Mouse (Mus musculus): ENCODE measurements around the gene Hs3st5. TPM values are rescaled to one million over a fixed set of nuclear protein-coding genes. Genes with fewer than 3 reads are reported as not detected.

The Hs3st5 gene
- polyA plus RNA-seq, 1 experiment: not detected

DNA sequence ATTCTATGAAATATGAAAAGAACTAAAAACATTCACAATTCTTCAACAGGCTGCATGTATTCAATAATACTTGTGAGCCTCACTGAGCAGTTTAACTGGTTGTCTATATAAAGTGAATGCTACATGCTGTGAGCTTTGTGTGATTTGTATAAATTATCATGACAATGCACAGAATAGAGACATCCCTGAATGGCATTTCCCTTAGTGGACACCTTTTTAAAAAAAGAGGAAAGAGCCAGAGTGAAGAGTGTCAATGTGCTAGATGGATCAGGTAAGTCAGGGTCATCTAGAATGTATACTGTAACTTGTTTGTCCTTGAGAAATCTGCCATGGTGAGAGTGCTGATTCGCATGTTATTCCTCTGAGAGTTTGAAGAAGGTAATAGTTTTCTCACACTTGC lies 116.4 kb downstream of the Hs3st5 start:
- TF ChIP-seq POLR2A (IDR thresholded peaks at IDR 0.05; ENCODE audit: insufficient read depth, low read depth, low read length): no peak
- TF ChIP-seq CTCF (IDR thresholded peaks at IDR 0.05; ENCODE audit: insufficient read depth, low read depth, low read length): no peak
- WGBS: 72% methylated on average over 1 of the region's 1 CpGs
- Histone ChIP-seq H3K4me3 (ENCODE audit: insufficient read depth, low read depth, low read length) (no peak overlapping the region), H3K27ac (ENCODE audit: insufficient read depth, low read depth, low read length) (no peak overlapping the region), H3K4me1 (ENCODE audit: control insufficient read depth, insufficient read depth, low read length) (no peaks in the 10 kb centered on the region)

DNA sequence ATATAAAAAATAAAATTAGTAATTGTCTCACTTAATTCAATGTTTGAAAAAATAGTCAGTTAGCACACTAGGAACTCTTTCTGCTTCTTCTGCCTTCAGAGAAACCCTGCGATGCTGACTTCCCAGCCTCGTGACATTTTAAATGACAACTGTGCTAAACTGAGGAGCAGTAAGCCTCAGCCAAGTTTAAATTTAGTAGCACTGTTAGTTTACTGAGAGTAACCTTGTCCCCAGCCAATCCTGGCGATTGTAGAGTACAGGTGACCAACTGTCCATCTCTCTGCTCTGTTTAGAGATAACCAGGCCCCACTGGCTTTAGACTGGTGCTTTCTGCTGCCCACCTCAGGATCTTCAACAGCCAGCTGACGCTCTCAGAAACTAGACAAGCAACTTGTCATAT lies 121.3 kb downstream of the Hs3st5 start:
- H3K27ac ChIP-seq (ENCODE audit: insufficient read depth, low read depth, low read length): no peak overlapping the region
- H3K4me1 ChIP-seq (ENCODE audit: control insufficient read depth, insufficient read depth, low read length): no peaks in the 10 kb centered on the region
- TF ChIP-seq CTCF (IDR thresholded peaks at IDR 0.05; ENCODE audit: insufficient read depth, low read depth, low read length): no peak
- no peak for TF ChIP-seq POLR2A (IDR thresholded peaks at IDR 0.05; ENCODE audit: insufficient read depth, low read depth, low read length)
- WGBS: 84% methylated on average over 4 of the region's 4 CpGs
- no peak overlapping the region for H3K4me3 ChIP-seq (ENCODE audit: insufficient read depth, low read depth, low read length)

DNA sequence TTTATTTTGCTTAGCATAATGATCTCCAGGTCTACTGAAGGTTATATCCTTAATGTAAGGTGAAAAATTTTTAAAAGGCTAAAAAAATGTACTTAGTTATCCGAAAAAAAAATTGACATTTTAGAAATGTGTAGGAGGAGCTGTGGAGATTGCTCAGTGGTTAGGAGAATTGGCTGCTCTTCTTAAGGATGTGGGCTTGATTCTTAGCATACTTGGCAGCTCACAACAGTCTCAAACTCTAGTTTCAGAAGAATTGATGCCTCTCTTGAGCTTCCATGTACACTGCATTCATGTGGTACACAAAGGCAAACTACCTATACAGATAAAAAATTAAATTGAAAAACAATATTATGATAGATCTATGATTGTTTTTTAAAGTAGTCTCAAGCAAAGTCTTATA lies 125.1 kb downstream of the Hs3st5 start:
- H3K4me3 ChIP-seq (ENCODE audit: insufficient read depth, low read depth, low read length): no peak overlapping the region
- TF ChIP-seq POLR2A (IDR thresholded peaks at IDR 0.05; ENCODE audit: insufficient read depth, low read depth, low read length) (no peak), CTCF (IDR thresholded peaks at IDR 0.05; ENCODE audit: insufficient read depth, low read depth, low read length) (no peak)
- no peak overlapping the region for H3K27ac ChIP-seq (ENCODE audit: insufficient read depth, low read depth, low read length)
- no peaks in the 10 kb centered on the region for H3K4me1 ChIP-seq (ENCODE audit: control insufficient read depth, insufficient read depth, low read length)
- 83% methylated on average over 1 of the region's 1 CpGs for WGBS

DNA sequence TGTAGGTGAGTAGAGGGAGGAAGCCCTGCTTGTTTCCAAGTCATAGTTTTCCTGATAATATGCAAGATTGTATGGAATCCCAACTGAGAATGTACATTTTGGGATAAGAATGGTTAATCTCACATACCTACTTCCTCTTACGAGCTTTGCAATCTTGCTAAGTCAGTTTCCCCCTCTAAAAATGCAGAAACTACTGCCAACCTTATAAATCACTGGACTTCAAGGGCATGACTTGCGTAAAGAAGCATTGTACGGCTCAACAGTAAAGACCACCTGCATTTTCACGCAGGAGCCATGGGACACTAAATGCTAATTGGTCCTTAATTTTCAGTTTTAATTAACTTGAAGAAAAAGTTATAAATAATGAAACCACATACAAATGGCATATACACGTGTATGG lies 144.0 kb downstream of the Hs3st5 start:
- 89% methylated on average over 5 of the region's 5 CpGs for WGBS
- no peak for TF ChIP-seq CTCF (IDR thresholded peaks at IDR 0.05; ENCODE audit: insufficient read depth, low read depth, low read length)
- Histone ChIP-seq H3K27ac (ENCODE audit: insufficient read depth, low read depth, low read length) (no peak overlapping the region), H3K4me1 (ENCODE audit: control insufficient read depth, insufficient read depth, low read length) (no peaks in the 10 kb centered on the region), H3K4me3 (ENCODE audit: insufficient read depth, low read depth, low read length) (no peak overlapping the region)

DNA sequence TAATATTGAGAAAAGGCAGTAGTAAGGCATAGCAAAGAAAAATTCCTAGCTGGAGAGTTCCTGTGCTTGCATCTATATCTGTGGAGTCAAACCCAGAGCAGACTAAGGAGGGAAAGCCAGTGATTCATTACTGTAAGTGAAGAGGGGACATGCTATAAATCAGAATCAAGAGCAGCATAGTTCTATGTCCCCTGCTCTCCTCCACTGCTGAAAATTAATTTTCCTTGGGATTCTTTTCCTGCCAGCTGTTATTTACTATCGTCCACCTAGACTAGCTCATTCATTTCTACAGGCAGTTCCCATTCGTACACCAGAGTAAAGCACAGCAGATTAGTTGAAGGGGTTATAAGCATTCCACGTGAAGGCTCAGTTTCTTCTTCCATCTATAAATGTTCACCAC lies 207.4 kb downstream of the Hs3st5 start:
- TF ChIP-seq CTCF (IDR thresholded peaks at IDR 0.05; ENCODE audit: insufficient read depth, low read depth, low read length) (no peak), POLR2A (IDR thresholded peaks at IDR 0.05; ENCODE audit: insufficient read depth, low read depth, low read length) (no peak)
- Histone ChIP-seq H3K27ac (ENCODE audit: insufficient read depth, low read depth, low read length) (no peak overlapping the region), H3K4me3 (ENCODE audit: insufficient read depth, low read depth, low read length) (no peak overlapping the region), H3K4me1 (ENCODE audit: control insufficient read depth, insufficient read depth, low read length) (no peaks in the 10 kb centered on the region)
- 93% methylated on average over 3 of the region's 3 CpGs for WGBS

DNA sequence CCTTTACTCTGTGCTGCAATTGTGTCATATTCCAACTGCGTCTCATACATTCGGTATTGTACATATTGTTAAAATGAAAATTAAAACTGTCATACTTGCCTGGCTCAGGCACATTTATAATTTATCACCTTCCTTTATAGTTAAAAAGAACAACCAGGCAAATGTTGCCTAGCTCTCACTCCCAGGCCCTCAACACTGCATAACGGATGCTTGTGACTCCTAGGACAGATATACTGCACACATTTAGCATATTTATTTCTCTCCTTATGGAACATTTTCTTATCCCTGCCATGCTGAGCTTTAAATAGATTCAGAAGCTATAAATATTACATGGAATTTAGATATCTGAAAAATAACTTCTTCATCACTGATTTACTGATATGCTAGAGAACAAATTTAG lies 219.6 kb downstream of the Hs3st5 start:
- 82% methylated on average over 3 of the region's 3 CpGs for WGBS
- Histone ChIP-seq H3K4me1 (ENCODE audit: control insufficient read depth, insufficient read depth, low read length) (peaks cover 3% of the 10 kb centered on the region; the same call in 1 of the 2 replicates), H3K4me3 (ENCODE audit: insufficient read depth, low read depth, low read length) (no peak overlapping the region), H3K27ac (ENCODE audit: insufficient read depth, low read depth, low read length) (no peak overlapping the region)
- no peak for TF ChIP-seq POLR2A (IDR thresholded peaks at IDR 0.05; ENCODE audit: insufficient read depth, low read depth, low read length)
- no peak for TF ChIP-seq CTCF (IDR thresholded peaks at IDR 0.05; ENCODE audit: insufficient read depth, low read depth, low read length)

DNA sequence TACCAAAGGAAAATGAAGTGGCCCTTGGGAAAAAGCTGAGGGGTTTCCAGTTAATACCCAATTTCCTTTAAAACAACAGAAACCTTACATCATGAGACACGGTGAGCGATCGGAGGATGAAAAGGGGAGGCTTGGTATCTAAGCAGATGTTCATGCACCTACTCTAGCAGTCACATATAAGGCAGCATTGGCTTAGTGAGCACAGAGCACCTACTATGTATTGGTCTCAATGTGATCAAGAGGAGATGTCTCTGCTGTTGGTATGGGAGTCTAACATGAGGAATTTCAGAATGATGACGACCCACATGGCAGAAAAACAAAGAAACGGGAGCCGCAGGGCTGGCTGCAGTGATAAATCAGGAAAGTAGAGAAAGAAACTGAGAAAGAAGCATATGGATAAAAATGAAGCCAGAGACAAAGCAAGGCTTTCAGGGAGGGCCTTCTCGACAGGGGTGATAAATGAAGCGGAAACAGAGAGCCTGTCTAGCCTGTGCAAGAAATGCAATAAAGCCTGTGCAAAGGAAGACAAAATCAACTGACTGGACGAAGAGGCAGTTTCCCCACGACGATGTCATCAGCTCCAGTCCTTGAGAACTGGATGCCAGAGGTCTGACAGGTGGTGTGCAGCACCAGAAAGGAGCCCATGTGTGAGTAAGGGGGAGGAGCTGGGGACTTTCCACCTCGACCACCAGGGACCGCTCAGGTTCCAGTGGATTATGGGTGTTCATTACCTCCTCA lies 222.9 kb downstream of the Hs3st5 start:
- WGBS: 51% methylated on average over 13 of the region's 13 CpGs
- Histone ChIP-seq H3K4me3 (ENCODE audit: insufficient read depth, low read depth, low read length) (no peak overlapping the region), H3K4me1 (ENCODE audit: control insufficient read depth, insufficient read depth, low read length) (peaks cover 3% of the 10 kb centered on the region; the same call in 1 of the 2 replicates), H3K27ac (ENCODE audit: insufficient read depth, low read depth, low read length) (no peak overlapping the region)
- TF ChIP-seq CTCF (IDR thresholded peaks at IDR 0.05; ENCODE audit: insufficient read depth, low read depth, low read length): no peak
- TF ChIP-seq POLR2A (IDR thresholded peaks at IDR 0.05; ENCODE audit: insufficient read depth, low read depth, low read length): no peak

DNA sequence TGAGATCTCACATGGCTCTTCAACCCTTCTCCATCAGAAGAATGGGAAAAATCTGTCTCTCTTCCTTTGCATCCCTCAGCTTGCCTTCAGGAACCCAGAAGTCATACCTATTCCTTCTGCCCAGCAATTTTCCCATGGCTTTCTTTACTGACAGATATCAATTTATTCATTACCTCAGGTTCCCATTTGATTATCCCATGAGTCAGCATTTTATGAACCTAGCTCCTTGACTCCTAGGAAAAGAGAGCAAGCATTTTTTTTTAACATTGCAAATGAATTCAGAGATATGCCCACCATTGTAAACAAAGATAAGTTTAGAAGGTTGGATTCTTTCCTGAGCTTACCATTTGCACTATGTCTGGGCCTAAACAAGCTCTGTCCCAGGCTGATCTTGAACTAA lies 232.8 kb downstream of the Hs3st5 start:
- no peak for TF ChIP-seq CTCF (IDR thresholded peaks at IDR 0.05; ENCODE audit: insufficient read depth, low read depth, low read length)
- no peak for TF ChIP-seq POLR2A (IDR thresholded peaks at IDR 0.05; ENCODE audit: insufficient read depth, low read depth, low read length)
- Histone ChIP-seq H3K4me1 (ENCODE audit: control insufficient read depth, insufficient read depth, low read length) (no peaks in the 10 kb centered on the region), H3K4me3 (ENCODE audit: insufficient read depth, low read depth, low read length) (no peak overlapping the region), H3K27ac (ENCODE audit: insufficient read depth, low read depth, low read length) (no peak overlapping the region)

DNA sequence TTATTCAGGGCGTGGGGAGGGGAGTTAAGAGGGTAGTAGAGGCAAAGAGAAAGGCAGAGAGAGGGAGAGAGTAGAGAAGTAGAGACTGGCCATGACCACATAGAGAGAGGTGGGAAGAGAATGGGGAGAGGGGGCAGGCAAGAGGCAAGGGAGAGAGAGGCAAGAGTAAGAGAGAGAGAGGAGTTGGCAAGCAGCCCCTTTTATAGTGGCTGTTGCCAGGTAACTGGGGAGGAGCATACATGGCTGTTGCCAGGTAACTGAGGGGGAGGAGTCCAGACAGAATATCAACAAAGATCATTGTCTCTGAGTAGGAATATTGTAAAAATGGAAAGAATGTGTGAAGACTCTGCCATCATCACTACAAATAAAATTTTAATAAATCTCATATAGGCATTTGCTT lies 243.4 kb downstream of the Hs3st5 start:
- no peak overlapping the region for H3K4me3 ChIP-seq (ENCODE audit: insufficient read depth, low read depth, low read length)
- no peak overlapping the region for H3K27ac ChIP-seq (ENCODE audit: insufficient read depth, low read depth, low read length)
- 71% methylated on average over 1 of the region's 1 CpGs for WGBS
- TF ChIP-seq POLR2A (IDR thresholded peaks at IDR 0.05; ENCODE audit: insufficient read depth, low read depth, low read length): no peak
- no peak for TF ChIP-seq CTCF (IDR thresholded peaks at IDR 0.05; ENCODE audit: insufficient read depth, low read depth, low read length)
- H3K4me1 ChIP-seq (ENCODE audit: control insufficient read depth, insufficient read depth, low read length): no peaks in the 10 kb centered on the region

DNA sequence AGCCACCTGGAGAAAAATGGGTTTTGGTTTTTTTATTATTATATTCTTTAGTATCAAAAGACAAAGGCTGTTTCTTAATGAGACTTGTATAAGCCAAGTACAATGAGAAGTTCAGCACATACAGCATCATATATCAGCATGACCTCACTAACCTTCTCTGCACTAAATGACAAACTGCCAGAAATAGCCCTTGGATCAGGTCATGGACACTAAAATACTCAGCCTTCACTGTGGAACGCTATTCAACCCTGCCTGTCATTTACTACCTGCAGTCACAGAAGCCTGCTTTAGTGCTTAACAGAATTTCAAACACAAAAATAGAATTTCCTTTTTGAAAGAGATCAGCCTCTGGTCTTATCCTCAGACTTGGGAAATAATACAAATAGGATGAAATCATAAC lies 247.9 kb downstream of the Hs3st5 start:
- Histone ChIP-seq H3K4me3 (ENCODE audit: insufficient read depth, low read depth, low read length) (no peak overlapping the region), H3K27ac (ENCODE audit: insufficient read depth, low read depth, low read length) (no peak overlapping the region), H3K4me1 (ENCODE audit: control insufficient read depth, insufficient read depth, low read length) (no peaks in the 10 kb centered on the region)
- no peak for TF ChIP-seq POLR2A (IDR thresholded peaks at IDR 0.05; ENCODE audit: insufficient read depth, low read depth, low read length)
- TF ChIP-seq CTCF (IDR thresholded peaks at IDR 0.05; ENCODE audit: insufficient read depth, low read depth, low read length): no peak
- WGBS: 60% methylated on average over 1 of the region's 1 CpGs
